Mouse (Mus musculus) heart, adult 9 months (tissue): ENCODE measurements around the gene Rara.
"Not testable (repeated sequence)": the region's sequence is repeated elsewhere in the genome, so short reads cannot be mapped to it uniquely, and the experiment has no call there.

Source experiments
- DNase-seq, 2 experiments: peaks; one replicate each; pipeline ENCODE4 v3.0.0; 2022; ENCODE audit warnings: low spot score in 2 of 2

The Rara gene

GRCm38 (mm10) chr11:98927438-98928076 is at the start of gene Rara:
Rara (plus strand) TSS chr11:98927818.
- no peak for DNase-seq

GRCm38 (mm10) chr11:98887703-98888102 is 39.9 kb upstream of the Rara start:
- no peak for DNase-seq

- DNase-seq, result no peak
Measured at GRCm38 (mm10) chr11:98889077-98889476, 38.5 kb upstream of the Rara start.

- no peak for DNase-seq
Measured at GRCm38 (mm10) chr11:98889977-98890376, 37.6 kb upstream of the Rara start.

- DNase-seq, result no peak
Measured at GRCm38 (mm10) chr11:98892426-98892825, 35.2 kb upstream of the Rara start.

GRCm38 (mm10) chr11:98900529-98901125 is 27.0 kb upstream of the Rara start:
- peak in 1 of 2 experiments; percentile 21 for DNase-seq

GRCm38 (mm10) chr11:98902621-98903245 is 24.9 kb upstream of the Rara start:
- DNase-seq, result no peak

GRCm38 (mm10) chr11:98904577-98904976 is 23.0 kb upstream of the Rara start:
- no peak for DNase-seq

- DNase-seq, result no peak
Measured at GRCm38 (mm10) chr11:98905033-98905432, 22.6 kb upstream of the Rara start.

- no peak for DNase-seq
Measured at GRCm38 (mm10) chr11:98905583-98905982, 22.0 kb upstream of the Rara start.

- no peak for DNase-seq
Measured at GRCm38 (mm10) chr11:98907063-98907436, 20.6 kb upstream of the Rara start.

GRCm38 (mm10) chr11:98907437-98908173 is 20.0 kb upstream of the Rara start, which contains the start of gene Cdc6:
Cdc6 (plus strand) TSS chr11:98907801.
- DNase-seq, result peak; percentile 93 to 97

GRCm38 (mm10) chr11:98909654-98910053 is 18.0 kb upstream of the Rara start:
- DNase-seq, result no peak

- no peak for DNase-seq
Measured at GRCm38 (mm10) chr11:98910415-98910814, 17.2 kb upstream of the Rara start.

- DNase-seq, result no peak
Measured at GRCm38 (mm10) chr11:98911498-98911897, 16.1 kb upstream of the Rara start.

GRCm38 (mm10) chr11:98914196-98914595 is 13.4 kb upstream of the Rara start:
- DNase-seq, result no peak

GRCm38 (mm10) chr11:98916376-98916775 is 11.2 kb upstream of the Rara start:
- DNase-seq, result not testable (repeated sequence)

- no peak for DNase-seq
Measured at GRCm38 (mm10) chr11:98917428-98918005, 10.1 kb upstream of the Rara start.

GRCm38 (mm10) chr11:98918231-98918630 is 9.4 kb upstream of the Rara start:
- peak in 1 of 2 experiments; percentile 76 for DNase-seq

GRCm38 (mm10) chr11:98919009-98919408 is 8.6 kb upstream of the Rara start:
- DNase-seq, result no peak

- DNase-seq, result not testable (repeated sequence)
Measured at GRCm38 (mm10) chr11:98921813-98922212, 5.8 kb upstream of the Rara start.

GRCm38 (mm10) chr11:98922307-98922706 is 5.3 kb upstream of the Rara start:
- DNase-seq, result not testable (repeated sequence)
